Mouse (Mus musculus): ENCODE results near the gene Ajuba.

- TF ChIP-seq CTCF (IDR thresholded peaks at IDR 0.05; ENCODE audit: low read depth, low read length) (no peak), GATA1 (IDR thresholded peaks at IDR 0.05; ENCODE audit: borderline replicate concordance, low read length) (no peak), TAL1 (conservative IDR thresholded peaks at IDR 0.05; ENCODE audit: low read depth, low read length) (no peak), POLR2AphosphoS5 (IDR thresholded peaks at IDR 0.05; ENCODE audit: insufficient replicate concordance, low read depth, low read length) (no peak)
These were observed 29.9 kb upstream of the Ajuba start for GRCm38 (mm10) chr14:54607226-54607625.
